Mouse (Mus musculus) activated CD4-positive, CD25-positive, alpha-beta regulatory T cell, adult 4 months (primary cell): ENCODE data around the gene Eif4e3. TPM values are rescaled to one million over a fixed set of nuclear protein-coding genes. Genes with fewer than 3 reads are reported as not detected.

Experiments used
- ATAC-seq: one replicate; pipeline ENCODE4 v1.8.0; 2017
- polyA plus RNA-seq, 2 experiments: library from polyadenylated mRNA; unstranded; fragments of 100-300 nt; shearing (Covaris generic); gene quantifications; one replicate each; pipeline ENCODE4 v1.2.1; 2017

Gene Eif4e3
- polyA plus RNA-seq, 2 experiments from 2014 or later, result 33.8 to 35.1 TPM

DNA sequence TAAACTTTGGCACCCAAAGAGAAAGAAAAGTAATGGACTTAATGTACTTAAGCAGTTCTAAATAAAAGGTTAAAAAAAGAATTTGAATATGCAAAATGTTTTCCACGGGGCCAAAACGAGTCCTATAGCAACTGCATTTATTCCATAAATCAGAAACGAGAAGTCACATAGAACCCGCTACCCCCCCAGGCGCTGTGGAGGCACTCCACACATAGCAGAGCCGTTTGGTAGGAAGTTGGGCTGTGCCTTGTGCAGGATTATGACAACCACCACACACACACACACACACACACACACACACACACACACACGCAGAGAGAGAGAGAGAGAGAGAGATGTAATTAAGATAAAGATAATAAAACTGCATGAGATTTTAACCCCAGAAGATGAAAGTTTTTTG, 46.1 kb downstream of the Eif4e3 start:
- no peak for ATAC-seq

DNA sequence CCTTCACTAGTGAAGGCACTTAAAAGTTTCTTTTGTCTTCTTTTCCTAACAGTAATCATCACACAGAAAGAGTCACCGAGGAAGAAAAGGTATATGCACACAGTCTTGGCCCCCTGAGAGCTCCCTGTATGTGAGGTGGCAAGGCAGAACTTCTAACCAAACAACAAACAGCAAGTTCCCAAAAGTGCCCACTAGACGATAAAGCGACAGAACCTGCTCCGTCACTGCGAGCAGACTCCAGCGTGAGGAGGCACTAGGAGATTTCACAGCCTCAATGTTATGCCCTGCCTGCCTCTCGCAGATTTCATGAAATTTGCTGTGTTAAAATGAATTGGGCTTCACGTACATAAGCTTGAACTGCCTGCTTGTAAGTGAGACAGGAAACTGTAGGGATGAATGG, 46.6 kb downstream of the Eif4e3 start:
- no peak for ATAC-seq

DNA sequence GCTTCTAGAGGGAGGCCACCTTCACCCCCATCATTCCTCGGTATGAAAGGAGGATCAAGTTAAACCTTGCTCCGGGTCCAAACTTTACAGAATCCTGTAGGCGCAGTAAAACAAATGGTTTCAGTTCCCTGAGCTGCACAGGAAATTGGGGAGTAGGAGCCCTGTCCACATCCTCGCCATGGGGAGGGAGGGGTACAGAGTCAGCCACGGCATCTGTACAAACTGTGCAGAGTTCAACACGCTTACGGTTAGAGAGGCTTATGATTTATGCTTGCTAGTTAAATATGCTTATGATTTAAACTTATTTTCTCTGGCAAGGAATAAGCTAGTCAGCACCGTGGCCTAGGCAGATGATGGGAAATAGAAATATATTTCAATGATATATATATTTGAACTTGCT, 47.1 kb downstream of the Eif4e3 start:
- no peak for ATAC-seq

DNA sequence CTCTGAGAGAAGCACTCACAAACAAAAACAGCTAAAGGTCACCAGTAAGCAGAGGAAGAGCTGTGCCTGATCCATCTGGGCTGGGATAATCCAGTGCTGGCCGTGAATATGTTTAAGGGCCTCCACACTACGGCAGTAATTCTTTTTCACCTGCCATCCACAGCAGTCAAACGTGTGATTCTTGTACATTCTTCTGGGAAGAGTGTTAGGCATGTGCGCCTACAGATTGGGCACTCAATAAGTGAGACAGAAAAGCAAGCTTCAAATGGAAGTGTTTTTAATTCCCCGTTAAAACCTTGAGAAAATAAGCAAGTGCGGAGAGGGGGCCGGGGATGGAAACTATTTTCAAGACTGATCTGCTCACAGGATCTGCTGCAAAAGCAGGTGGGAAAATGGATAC, 48.7 kb downstream of the Eif4e3 start:
- no peak for ATAC-seq

DNA sequence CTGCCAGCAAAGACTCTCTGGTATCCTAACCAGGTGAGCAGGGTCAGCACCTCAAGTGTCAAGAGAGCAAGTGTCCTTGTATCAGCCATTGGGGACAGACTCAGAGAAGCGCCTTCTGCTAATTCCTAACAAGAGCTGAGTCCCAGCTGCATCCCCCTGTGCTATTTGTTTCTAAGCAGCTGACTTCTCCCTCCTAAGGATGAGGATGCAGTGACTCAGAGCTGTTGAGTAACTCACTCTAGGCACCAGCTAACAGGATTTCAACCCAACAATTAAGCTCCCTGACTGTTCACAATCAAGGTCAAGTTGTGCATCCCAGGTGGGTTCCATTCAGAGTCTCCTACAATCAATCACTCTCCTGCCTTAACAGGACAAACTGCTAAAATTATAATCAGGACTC, 49.2 kb downstream of the Eif4e3 start:
- no peak for ATAC-seq

DNA sequence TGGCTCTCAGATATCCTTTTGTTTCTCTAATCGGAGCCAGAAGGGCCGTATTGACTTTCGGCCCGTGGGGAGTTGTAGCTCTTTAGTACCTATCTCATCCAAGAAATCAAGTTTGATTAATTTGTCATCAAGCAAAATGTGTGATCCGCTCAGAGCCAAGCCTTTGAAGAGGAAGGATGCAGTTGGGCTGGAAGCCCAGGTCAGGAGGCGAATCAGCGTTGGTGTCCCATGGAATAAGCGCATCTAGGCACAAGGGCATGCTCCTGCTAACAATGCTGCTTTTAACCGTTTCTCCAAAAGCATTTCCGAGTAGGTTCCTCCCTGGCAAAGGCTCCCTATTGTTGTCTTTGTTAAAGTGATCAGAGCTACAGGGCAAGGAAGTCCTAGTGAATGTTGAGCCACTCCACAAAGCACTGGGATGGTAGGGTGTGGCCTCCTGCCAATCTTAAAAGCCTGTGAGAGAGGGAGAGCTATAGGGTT, 51.3 kb downstream of the Eif4e3 start:
- ATAC-seq, result no peak

DNA sequence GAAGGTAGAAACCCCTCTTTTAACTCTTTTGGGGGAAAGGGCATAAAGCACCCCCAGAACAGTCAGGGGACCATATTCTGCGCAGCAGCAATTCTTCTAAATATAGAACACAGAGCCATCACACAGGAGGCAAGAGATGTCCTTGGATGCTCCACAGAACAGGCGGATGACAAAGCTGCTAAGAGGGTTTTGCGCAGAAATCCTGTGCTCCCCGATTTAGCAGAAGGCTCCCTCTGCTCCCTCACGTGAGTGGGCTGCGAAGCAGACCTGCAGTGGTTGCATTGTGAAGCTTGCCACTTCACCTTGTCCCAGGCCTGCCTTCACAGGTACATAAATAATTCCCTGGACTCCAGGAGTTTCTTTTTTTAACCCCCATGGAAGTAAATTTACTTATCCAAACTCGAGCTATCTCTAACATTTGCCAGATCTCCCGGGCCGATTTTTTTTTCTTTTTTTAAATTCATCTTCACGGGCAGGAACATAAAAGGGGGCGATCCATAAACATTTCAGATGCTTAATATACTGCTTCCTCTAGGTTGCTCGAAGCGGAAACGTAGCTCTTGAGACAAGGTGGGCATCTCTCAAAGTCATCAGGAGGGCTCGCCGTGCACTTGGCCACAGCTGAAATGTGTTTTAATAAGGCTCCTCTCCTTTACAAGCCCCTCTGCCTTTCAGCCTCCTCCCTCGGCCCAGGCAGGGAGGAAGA, 51.9 kb downstream of the Eif4e3 start:
- ATAC-seq, result no peak

DNA sequence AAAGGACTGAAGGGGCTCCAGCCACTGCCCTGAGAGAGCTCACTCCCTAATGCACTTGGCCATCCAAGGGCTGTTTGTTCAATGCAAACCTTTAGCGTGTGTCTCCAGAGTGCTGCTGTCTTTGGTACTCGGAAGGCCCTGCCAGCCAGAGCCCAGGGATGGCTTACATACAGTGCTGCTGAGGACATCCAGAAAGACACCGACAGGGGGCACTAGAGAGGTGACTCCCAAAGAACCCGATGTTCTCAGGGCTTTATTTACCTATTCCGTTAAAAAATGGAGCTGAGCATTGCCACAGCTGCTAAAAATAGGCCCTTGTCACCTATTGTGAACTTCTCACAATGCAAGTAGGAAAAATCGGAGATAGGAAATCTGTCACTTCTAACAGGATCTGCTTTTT, 54.7 kb downstream of the Eif4e3 start:
- no peak for ATAC-seq

DNA sequence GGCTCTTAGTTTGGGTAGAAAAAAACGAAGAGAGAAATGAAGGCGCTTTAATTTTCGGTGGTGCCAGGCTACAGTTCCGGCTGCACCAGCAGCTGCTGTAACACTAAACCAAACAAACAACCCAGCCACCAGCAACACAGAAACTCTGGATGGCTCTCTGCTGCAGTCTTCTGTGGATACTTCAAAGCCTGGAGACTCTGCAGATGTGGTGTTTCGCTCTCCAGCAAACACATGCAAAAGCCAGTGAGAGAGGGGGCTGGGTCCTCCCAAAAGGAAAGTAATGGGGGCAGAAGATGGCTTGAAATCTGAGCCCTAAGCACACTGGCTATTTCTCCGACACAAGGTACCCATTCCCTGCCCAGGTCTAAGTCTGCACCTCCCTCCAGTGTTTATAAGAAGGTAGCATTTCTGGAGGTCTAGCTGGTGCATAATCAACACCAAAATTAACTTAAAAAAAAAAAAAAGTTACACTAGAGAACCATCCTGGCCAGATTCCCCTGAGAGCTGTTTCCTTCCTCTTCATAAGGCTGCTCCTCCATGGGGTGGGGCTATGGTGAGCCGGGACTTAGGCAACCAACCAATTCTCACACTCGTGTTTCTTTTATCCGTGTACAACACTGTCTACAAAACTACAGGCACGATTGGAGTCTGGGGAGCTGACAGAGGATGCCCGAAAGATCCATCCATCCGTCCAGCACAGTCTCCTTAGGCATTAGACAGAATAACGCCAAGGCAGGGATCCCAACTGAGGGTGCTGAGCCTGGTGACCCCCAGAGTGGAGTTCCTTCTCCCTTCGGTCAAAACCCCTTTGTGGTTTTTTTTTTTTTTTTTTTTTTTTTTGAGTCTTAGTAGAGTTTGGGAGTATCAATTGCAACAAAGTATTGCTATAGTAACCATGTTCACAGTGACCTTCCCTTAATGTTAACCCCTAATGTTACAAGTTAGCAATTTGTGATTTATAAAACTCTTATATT, 55.8 kb downstream of the Eif4e3 start:
- no peak for ATAC-seq

DNA sequence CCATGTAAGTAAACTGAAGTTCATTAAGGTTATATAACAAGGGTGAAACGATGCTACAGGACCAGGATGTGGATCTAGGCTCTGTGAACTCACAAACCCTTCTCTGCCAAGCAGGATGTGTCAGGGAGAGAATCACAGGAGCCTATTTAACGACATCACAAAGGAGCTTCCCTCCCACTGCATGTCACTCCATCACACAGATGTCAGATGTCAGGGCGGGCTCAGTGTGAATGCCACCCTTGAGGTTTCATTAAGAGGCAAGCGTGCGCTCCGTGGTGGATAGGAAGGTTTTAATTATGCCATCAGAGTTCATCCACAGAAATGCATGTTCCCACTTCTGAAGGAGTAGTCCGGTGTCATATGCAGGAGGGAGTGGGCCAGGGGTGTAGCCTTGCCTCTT, 60.5 kb downstream of the Eif4e3 start:
- ATAC-seq, result no peak

DNA sequence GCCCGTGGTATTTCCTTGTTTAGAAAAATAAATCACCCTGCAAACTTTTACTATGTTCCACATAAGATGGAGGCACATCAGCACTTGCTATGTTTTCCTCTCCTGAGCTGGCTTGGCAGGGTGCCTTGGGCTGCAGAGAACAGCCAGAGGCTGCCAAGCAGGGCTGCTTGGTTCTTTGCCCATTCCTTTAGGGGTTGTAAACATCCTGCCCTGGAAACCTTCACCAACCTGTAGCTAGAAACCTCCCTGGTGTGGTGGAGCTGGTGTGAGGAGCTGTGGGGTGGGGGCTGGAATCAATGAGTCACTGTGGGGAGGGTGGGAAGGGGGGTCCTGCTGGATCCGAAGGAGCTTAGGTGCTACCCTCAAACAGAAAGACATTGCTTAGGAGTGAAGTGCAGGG, 61.8 kb downstream of the Eif4e3 start:
- ATAC-seq, result no peak

DNA sequence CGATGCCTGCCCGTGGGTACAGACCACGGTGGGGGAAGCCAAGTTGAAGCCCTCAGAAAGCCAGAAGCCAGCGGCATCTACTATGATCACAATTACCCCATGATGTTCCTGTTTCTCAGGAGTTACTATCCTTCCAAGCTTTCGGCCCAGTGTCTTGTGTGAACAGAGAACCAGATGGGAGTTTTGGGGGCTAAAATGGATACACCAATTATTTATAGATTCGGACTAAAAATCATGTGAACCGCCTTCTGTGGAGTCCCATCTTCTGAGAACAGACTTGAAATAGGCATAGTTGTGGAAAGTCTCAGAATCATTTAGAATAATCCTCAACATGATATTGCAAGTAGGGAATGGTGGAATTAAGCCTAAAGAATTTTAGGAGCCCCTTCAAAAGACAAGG, 64.1 kb downstream of the Eif4e3 start:
- no peak for ATAC-seq

DNA sequence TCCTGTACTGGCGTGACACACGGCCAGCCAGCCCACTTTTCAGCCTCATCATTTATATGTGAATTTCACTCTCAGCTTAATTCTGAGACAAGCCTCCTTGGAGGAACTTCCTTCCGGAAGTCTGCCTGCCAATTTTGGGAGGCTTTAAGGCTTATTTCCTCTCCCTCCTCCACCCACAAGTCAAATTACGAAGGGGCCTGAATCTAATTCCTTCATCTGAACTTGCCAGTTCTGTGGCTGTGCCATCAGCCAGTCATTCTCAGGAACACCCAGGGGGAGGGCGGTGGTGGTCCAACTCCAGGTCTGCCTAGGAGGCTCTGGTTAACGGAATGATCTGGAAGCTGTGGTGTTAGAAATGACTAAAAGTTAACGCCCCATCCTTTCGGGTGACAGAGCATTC, 65.7 kb downstream of the Eif4e3 start:
- ATAC-seq, result no peak

DNA sequence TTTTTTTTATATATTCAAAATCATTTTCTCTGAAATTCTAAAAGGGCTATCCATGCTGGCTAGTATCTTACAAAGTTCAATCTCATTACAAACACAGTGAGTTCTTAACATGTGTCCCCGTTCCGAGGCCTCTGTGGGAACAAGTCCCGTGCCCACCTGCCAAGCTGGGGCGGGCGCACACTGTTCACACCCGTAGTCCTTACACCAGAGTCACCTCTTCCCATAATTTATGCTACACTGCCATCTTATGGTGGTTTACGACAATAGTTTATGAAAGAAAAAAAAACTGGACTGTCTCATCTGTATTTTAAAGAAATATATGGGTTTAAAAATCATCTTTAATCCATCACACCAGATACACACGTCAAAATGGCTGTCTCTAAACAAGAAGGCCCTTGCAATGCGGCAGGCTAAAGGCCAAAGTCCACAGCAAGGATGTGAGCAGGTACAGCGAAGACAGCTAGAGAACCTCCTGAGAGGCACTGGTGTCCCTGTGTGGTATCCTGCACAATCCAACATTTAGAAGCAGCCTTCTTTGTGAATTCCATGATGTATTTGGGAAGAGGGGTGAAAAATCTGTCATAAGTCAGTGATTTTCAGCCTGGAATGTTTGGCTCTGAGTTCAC, 66.3 kb downstream of the Eif4e3 start:
- ATAC-seq, result peak; percentile 54

DNA sequence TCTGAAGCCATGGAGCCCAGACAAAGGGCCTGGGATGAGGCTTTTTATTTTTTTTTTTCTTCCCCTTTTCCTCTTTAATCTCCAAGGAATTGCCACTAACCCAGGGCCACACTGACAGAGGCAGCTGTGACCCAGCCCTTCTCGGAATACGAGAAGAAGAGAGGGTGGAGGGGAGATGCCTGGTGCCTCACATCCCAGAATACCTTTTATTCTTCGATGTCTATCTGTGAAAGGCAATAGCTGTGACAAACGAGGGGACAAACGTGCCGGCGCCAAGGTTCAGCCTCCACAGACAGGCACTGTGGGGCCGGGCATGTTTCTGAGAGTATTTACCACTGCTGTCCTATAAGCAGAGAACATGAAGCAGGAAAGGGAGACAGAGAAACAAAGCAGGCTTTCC, 66.9 kb downstream of the Eif4e3 start:
- no peak for ATAC-seq

DNA sequence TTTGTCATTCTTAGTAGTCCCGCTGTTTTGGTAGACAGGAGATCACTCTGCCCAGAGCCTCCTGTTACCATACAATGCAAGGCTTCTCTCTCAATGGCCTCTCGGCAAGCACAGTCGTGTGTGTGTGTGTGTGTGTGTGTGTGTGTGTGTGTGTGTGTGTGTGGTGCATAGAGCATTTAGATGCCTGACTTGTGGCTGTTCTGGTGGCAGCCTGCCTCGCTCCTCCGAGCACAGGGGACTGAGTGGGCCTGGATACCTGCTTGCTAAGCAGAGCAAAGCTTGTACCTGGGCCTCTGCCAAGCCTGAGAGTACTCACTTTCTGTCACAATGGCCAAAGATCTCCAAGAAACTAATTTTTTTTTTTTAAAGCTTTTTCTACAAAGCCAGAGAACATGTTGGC, 67.3 kb downstream of the Eif4e3 start:
- no peak for ATAC-seq

DNA sequence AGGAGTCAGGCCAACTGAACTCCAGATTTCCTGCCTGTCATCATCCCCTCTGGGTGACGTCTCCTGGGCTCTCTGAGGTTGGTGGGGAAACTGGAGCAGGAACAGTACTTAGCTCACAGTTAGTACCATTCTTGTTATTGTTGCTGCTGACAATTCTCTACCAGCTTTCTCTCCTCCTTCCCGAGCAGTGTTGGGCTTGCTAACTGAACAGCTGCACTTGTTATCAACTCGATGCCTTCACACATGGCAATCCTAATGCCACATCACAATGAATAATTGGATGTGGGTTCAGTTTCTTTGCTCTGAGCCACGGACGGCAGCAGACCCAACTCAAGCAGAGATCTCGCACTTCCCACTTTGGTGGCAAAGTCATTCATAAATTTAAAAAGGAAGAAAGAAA, 89.5 kb downstream of the Eif4e3 start:
- ATAC-seq, result no peak

DNA sequence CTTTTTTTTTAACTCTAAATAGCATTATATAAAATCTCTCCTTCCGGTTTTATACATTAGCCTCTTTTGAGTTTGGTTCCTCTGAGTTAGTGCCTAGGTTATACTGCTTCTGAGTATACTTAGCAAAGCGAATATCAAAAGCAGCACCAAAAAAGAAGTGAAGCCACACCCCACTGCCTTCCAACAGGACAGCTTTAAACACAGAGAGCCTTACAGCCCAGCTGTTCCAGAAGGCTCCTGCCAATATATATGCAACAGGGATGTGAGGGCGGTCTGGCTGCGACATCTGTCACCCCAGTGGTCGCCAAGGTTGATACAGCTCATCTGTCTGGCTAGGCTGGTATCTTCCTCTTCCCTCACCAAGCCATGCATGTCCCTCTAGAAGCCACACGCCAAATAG, 90.9 kb downstream of the Eif4e3 start:
- ATAC-seq, result no peak

Other genes with a start within 250 kb of the Eif4e3 start
- 100 to 1,000 TPM; 210 to 217 TPM for gene Foxp1, start 144.1 kb downstream of the Eif4e3 start, polyA plus RNA-seq
- 10 to 100 TPM; 11.9 to 13.1 TPM for gene Gm20696, start within 50 bp of the Eif4e3 start, polyA plus RNA-seq
- not detected for gene Gpr27, start 25.9 kb upstream of the Eif4e3 start, polyA plus RNA-seq
- not detected for gene Prok2, start 59.6 kb upstream of the Eif4e3 start, polyA plus RNA-seq